Mouse (Mus musculus) midbrain, embryonic 14.5 days (tissue): ENCODE results near the gene Hbs1l. TPM values are rescaled to one million over a fixed set of nuclear protein-coding genes. Genes with fewer than 3 reads are reported as not detected.

Experiments used
- ATAC-seq: fragments of 200-750 bp; cut with Nextera tagmentation; 2 replicates; pipeline ENCODE4 v1.8.0; 2017; ENCODE audit warnings: moderate number of reproducible peaks, moderate library complexity; ENCODE audit not compliant: low FRiP score, low TSS enrichment
- DNase-seq: peaks from one replicate; pipeline ENCODE4 v3.0.0-alpha.2; 2015
- H3K27ac ChIP-seq: fragments of 300-500 bp; sonication (generic); replicated peaks from 2 replicates; pipeline ENCODE4 v1.5.1; 2014; ENCODE audit warnings: mild to moderate bottlenecking, low read depth, low read length, moderate library complexity
- H3K27me3 ChIP-seq: fragments of 300-500 bp; sonication (generic); 2 replicates; pipeline ENCODE4 v1.6.1; 2014; ENCODE audit warnings: low read length, control low read depth, mixed read lengths; ENCODE audit not compliant: control insufficient read depth, insufficient read depth
- H3K36me3 ChIP-seq: fragments of 300-500 bp; sonication (generic); 2 replicates; pipeline ENCODE4 v1.6.1; 2014; ENCODE audit warnings: low read length, control low read depth; ENCODE audit not compliant: control insufficient read depth, insufficient read depth
- H3K4me1 ChIP-seq: fragments of 300-500 bp; sonication (generic); 2 replicates; pipeline ENCODE4 v1.6.1; 2014; ENCODE audit warnings: mild to moderate bottlenecking, antibody characterized with exemption, low read length, control low read depth; ENCODE audit not compliant: control insufficient read depth, insufficient read depth
- H3K4me2 ChIP-seq: fragments of 300-500 bp; sonication (generic); 2 replicates; pipeline ENCODE4 v1.6.1; 2014; ENCODE audit warnings: mild to moderate bottlenecking, low read length, moderate library complexity
- H3K4me3 ChIP-seq: fragments of 300-500 bp; sonication (generic); replicated peaks from 2 replicates; pipeline ENCODE4 v1.5.1; 2014; ENCODE audit warnings: low read depth, low read length
- H3K9ac ChIP-seq: fragments of 300-500 bp; sonication (generic); replicated peaks from 2 replicates; pipeline ENCODE4 v1.6.1; 2014; ENCODE audit warnings: mild to moderate bottlenecking, low read length, moderate library complexity
- H3K9me3 ChIP-seq: fragments of 300-500 bp; sonication (generic); 2 replicates; pipeline ENCODE4 v1.6.1; 2016; ENCODE audit warnings: low read length, control low read depth, mixed read lengths; ENCODE audit not compliant: control insufficient read depth
- WGBS: fragments of 180-500 bp; shearing (Covaris S2); extraction: QIAGEN DNeasy Blood & Tissue Kit; methylation state at CpG from one replicate; pipeline ENCODE4 v1.1.7; 2014; 5-methylcytosine and 5-hydroxymethylcytosine counted together
- polyA plus RNA-seq: library from polyadenylated mRNA; unstranded; fragments of >200 nt; fragmentation: Nextera tagmentation; extraction: Ambion mirVana; gene quantifications from 2 replicates; pipeline ENCODE4 v1.2.1, GENCODE M21; 2014

The Hbs1l gene
- polyA plus RNA-seq, 1 experiment from 2014 or later: 102 TPM

- H3K9ac ChIP-seq: no peak overlapping the region
- ATAC-seq (no peak), DNase-seq (no peak)
- H3K4me3 ChIP-seq: no peak overlapping the region
- H3K27ac ChIP-seq: no peak overlapping the region
- 96% methylated on average over 2 of the region's 2 CpGs for WGBS
- H3K4me1 ChIP-seq: no peaks in the 10 kb centered on the region
- no peaks in the 10 kb centered on the region for H3K9me3 ChIP-seq
- no peaks in the 10 kb centered on the region for H3K27me3 ChIP-seq
- no peak overlapping the region for H3K4me2 ChIP-seq
- H3K36me3 ChIP-seq: peaks cover 76% of the 10 kb centered on the region
These were observed 54.2 kb downstream of the Hbs1l start for GRCm38 (mm10) chr10:21349946-21350345.

GRCm38 (mm10) chr10:21350531-21351515, 55.0 kb downstream of the Hbs1l start:
- H3K27ac ChIP-seq: no peak overlapping the region
- H3K9ac ChIP-seq: no peak overlapping the region
- H3K4me3 ChIP-seq: no peak overlapping the region
- H3K9me3 ChIP-seq: no peaks in the 10 kb centered on the region
- H3K4me2 ChIP-seq: no peak overlapping the region
- no peaks in the 10 kb centered on the region for H3K27me3 ChIP-seq
- no peak for DNase-seq
- no peaks in the 10 kb centered on the region for H3K4me1 ChIP-seq
- no peak for ATAC-seq
- H3K36me3 ChIP-seq: peaks cover 68% of the 10 kb centered on the region
- WGBS: 93% methylated on average over 11 of the region's 11 CpGs

- ATAC-seq (no peak), DNase-seq (no peak)
- Histone ChIP-seq H3K4me3 (no peak overlapping the region), H3K9me3 (no peaks in the 10 kb centered on the region), H3K4me2 (no peak overlapping the region), H3K27ac (no peak overlapping the region), H3K9ac (no peak overlapping the region), H3K36me3 (peaks cover 68% of the 10 kb centered on the region), H3K4me1 (no peaks in the 10 kb centered on the region), H3K27me3 (no peaks in the 10 kb centered on the region)
- WGBS: 45% methylated on average over 12 of the region's 12 CpGs
These were observed 56.0 kb downstream of the Hbs1l start for GRCm38 (mm10) chr10:21351766-21352165.

GRCm38 (mm10) chr10:21353890-21354289, 58.1 kb downstream of the Hbs1l start:
- 75% methylated on average over 5 of the region's 5 CpGs for WGBS
- Histone ChIP-seq H3K9me3 (no peaks in the 10 kb centered on the region), H3K4me2 (no peak overlapping the region), H3K27ac (no peak overlapping the region), H3K4me1 (no peaks in the 10 kb centered on the region), H3K9ac (no peak overlapping the region), H3K27me3 (no peaks in the 10 kb centered on the region), H3K4me3 (no peak overlapping the region), H3K36me3 (peaks cover 60% of the 10 kb centered on the region)
- no peak for ATAC-seq
- no peak for DNase-seq

GRCm38 (mm10) chr10:21354506-21354905, 58.7 kb downstream of the Hbs1l start:
- ATAC-seq (no peak), DNase-seq (no peak)
- Histone ChIP-seq H3K9ac (no peak overlapping the region), H3K27ac (no peak overlapping the region), H3K36me3 (peaks cover 62% of the 10 kb centered on the region), H3K27me3 (no peaks in the 10 kb centered on the region), H3K4me1 (no peaks in the 10 kb centered on the region), H3K9me3 (no peaks in the 10 kb centered on the region), H3K4me2 (no peak overlapping the region), H3K4me3 (no peak overlapping the region)
- WGBS: 97% methylated on average over 7 of the region's 7 CpGs

- H3K27ac ChIP-seq: no peak overlapping the region
- no peak for DNase-seq
- WGBS: 94% methylated on average over 8 of the region's 8 CpGs
- no peak overlapping the region for H3K4me2 ChIP-seq
- no peaks in the 10 kb centered on the region for H3K27me3 ChIP-seq
- H3K36me3 ChIP-seq: peaks cover 57% of the 10 kb centered on the region
- no peaks in the 10 kb centered on the region for H3K4me1 ChIP-seq
- H3K4me3 ChIP-seq: no peak overlapping the region
- no peaks in the 10 kb centered on the region for H3K9me3 ChIP-seq
- no peak overlapping the region for H3K9ac ChIP-seq
- no peak for ATAC-seq
These were observed 62.2 kb downstream of the Hbs1l start for GRCm38 (mm10) chr10:21357986-21358385.

- no peaks in the 10 kb centered on the region for H3K4me1 ChIP-seq
These were observed 63.3 kb downstream of the Hbs1l start for GRCm38 (mm10) chr10:21359086-21359485.

GRCm38 (mm10) chr10:21361871-21362270, 66.1 kb downstream of the Hbs1l start:
- Histone ChIP-seq H3K27me3 (no peaks in the 10 kb centered on the region), H3K27ac (no peak overlapping the region), H3K36me3 (peaks cover 56% of the 10 kb centered on the region), H3K9me3 (no peaks in the 10 kb centered on the region), H3K4me1 (no peaks in the 10 kb centered on the region), H3K4me3 (no peak overlapping the region), H3K9ac (no peak overlapping the region), H3K4me2 (no peak overlapping the region)
- ATAC-seq (no peak), DNase-seq (no peak)
- 92% methylated on average over 7 of the region's 7 CpGs for WGBS

More at GRCm38 (mm10) chr10:21359086-21359485, 63.3 kb downstream of the Hbs1l start:
- no peak for DNase-seq
- 90% methylated on average over 4 of the region's 4 CpGs for WGBS
- Histone ChIP-seq H3K4me2 (no peak overlapping the region), H3K4me3 (no peak overlapping the region), H3K36me3 (peaks cover 47% of the 10 kb centered on the region), H3K9me3 (no peaks in the 10 kb centered on the region), H3K9ac (no peak overlapping the region), H3K27ac (no peak overlapping the region), H3K27me3 (no peaks in the 10 kb centered on the region)
- ATAC-seq: no peak

- H3K9ac ChIP-seq: no peak overlapping the region
- ATAC-seq: no peak
- H3K27me3 ChIP-seq: no peaks in the 10 kb centered on the region
- no peaks in the 10 kb centered on the region for H3K4me1 ChIP-seq
- H3K4me2 ChIP-seq: no peak overlapping the region
- H3K4me3 ChIP-seq: no peak overlapping the region
- H3K36me3 ChIP-seq: peaks cover 68% of the 10 kb centered on the region
- no peak overlapping the region for H3K27ac ChIP-seq
- H3K9me3 ChIP-seq: no peaks in the 10 kb centered on the region
- WGBS: 93% methylated on average over 4 of the region's 4 CpGs
- no peak for DNase-seq
These were observed 67.5 kb downstream of the Hbs1l start for GRCm38 (mm10) chr10:21363297-21363696.
